ENCODE assay signal across 26 mouse cellular contexts in the genomic region with DNA sequence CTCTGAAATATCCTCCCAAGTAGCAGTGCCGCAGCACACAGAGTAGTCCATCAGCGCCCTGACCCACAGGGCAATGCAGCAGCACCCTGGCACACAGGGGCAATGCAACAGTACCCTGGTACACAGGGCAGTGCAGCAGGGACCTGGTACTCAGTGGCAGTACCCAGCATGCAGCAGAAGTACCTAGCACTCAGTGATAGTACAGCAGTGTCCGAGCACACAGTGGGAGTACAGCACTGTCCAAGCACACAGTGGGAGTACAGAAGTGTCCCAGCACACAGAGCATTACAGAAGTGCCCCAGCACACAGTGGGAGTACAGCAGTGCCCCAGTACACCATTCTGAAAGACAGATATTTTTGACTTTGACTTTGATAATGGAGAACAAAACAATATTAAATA.
DNase-seq lines count a peak whose midpoint lies in the region; ATAC-seq and TF ChIP-seq lines count a peak whose summit lies in the region.
"Had no signal": no experiment of that assay in that cellular context is flagged by ENCODE, and none has a peak within 500 bp of the region (broad histone marks: within the 10 kb centered on the region; RNA-seq: fewer than 3 reads in every experiment).

No protein-coding gene starts in this region.

- H3K36me3 ChIP-seq in hindbrain, embryonic 13.5 days: no peaks in the 10 kb centered on the region
- H3K36me3 ChIP-seq in hindbrain, postnatal 0 days (ENCODE audit: insufficient read depth, low read length): no peaks in the 10 kb centered on the region
- no peaks in the 10 kb centered on the region for H3K36me3 ChIP-seq in kidney, embryonic 15.5 days
- no peaks in the 10 kb centered on the region for H3K36me3 ChIP-seq in megakaryocyte, embryonic 14.5 days (replicated peaks; ENCODE audit: low read length)
- no peaks in the 10 kb centered on the region for H3K36me3 ChIP-seq in neural tube, embryonic 14.5 days (ENCODE audit: control insufficient read depth, insufficient read depth, low read length)
- H3K36me3 ChIP-seq: embryonic facial prominence, embryonic 12.5 days; embryonic facial prominence, embryonic 15.5 days; heart, embryonic 10.5 days; heart, embryonic 13.5 days; hindbrain, embryonic 15.5 days had no signal

- H3K27me3 ChIP-seq in hindbrain, embryonic 13.5 days: no peaks in the 10 kb centered on the region
- no peaks in the 10 kb centered on the region for H3K27me3 ChIP-seq in hindbrain, postnatal 0 days (ENCODE audit: insufficient read depth, low read length)
- H3K27me3 ChIP-seq in kidney, embryonic 15.5 days: no peaks in the 10 kb centered on the region; the same call in 1 of the 2 replicates
- H3K27me3 ChIP-seq in megakaryocyte, embryonic 14.5 days (replicated peaks): no peaks in the 10 kb centered on the region
- H3K27me3 ChIP-seq in neural tube, embryonic 14.5 days (ENCODE audit: control insufficient read depth, insufficient read depth, low read length): no peaks in the 10 kb centered on the region
- H3K27me3 ChIP-seq: embryonic facial prominence, embryonic 12.5 days; embryonic facial prominence, embryonic 15.5 days; forebrain, embryonic 13.5 days; heart, embryonic 13.5 days; hindbrain, embryonic 15.5 days had no signal

- 69% methylated on average over 3 of the region's 3 CpGs for WGBS in hindbrain, embryonic 13.5 days
- 62% methylated on average over 3 of the region's 3 CpGs for WGBS in hindbrain, postnatal 0 days
- WGBS in kidney, embryonic 15.5 days: 61% methylated on average over 3 of the region's 3 CpGs
- 74% methylated on average over 3 of the region's 3 CpGs for WGBS in neural tube, embryonic 14.5 days

- H3K4me1 ChIP-seq in hindbrain, embryonic 13.5 days (replicated peaks): no peaks in the 10 kb centered on the region
- H3K4me1 ChIP-seq in hindbrain, postnatal 0 days (ENCODE audit: insufficient read depth, low read length): no peaks in the 10 kb centered on the region
- H3K4me1 ChIP-seq in kidney, embryonic 15.5 days: peaks cover 9% of the 10 kb centered on the region; the same call in 1 of the 2 replicates
- H3K4me1 ChIP-seq in megakaryocyte, embryonic 14.5 days: no peaks in the 10 kb centered on the region
- no peaks in the 10 kb centered on the region for H3K4me1 ChIP-seq in neural tube, embryonic 14.5 days (ENCODE audit: control insufficient read depth, insufficient read depth, low read length)
- H3K4me1 ChIP-seq: embryonic facial prominence, embryonic 12.5 days; embryonic facial prominence, embryonic 15.5 days; forebrain, embryonic 13.5 days; heart, embryonic 10.5 days; heart, embryonic 13.5 days; hindbrain, embryonic 15.5 days had no signal

- no peak overlapping the region for H3K4me2 ChIP-seq in hindbrain, embryonic 13.5 days
- no peak overlapping the region for H3K4me2 ChIP-seq in hindbrain, postnatal 0 days (ENCODE audit: low read depth, low read length)
- H3K4me2 ChIP-seq in kidney, embryonic 15.5 days: no peak overlapping the region
- H3K4me2 ChIP-seq in neural tube, embryonic 14.5 days (ENCODE audit: low read depth, low read length): no peak overlapping the region
- H3K4me2 ChIP-seq: embryonic facial prominence, embryonic 12.5 days; embryonic facial prominence, embryonic 15.5 days; forebrain, embryonic 13.5 days; heart, embryonic 13.5 days; hindbrain, embryonic 15.5 days had no signal

- ATAC-seq in hindbrain, embryonic 13.5 days (ENCODE audit: low FRiP score): peak; percentile 57; the same call in 1 of the 2 replicates
- no peak for ATAC-seq in hindbrain, postnatal 0 days
- ATAC-seq in kidney, embryonic 15.5 days (replicated peaks; ENCODE audit: low FRiP score): peak; percentile 63
- no peak for ATAC-seq in megakaryocyte, adult 5-6 weeks (ENCODE audit: poor library complexity, severe bottlenecking)
- ATAC-seq in neural tube, embryonic 14.5 days (ENCODE audit: low read depth): peak; percentile 41
- ATAC-seq: CD4-positive, CD25-positive, alpha-beta regulatory T cell, adult 4 months; forebrain, embryonic 13.5 days; forebrain, embryonic 16.5 days had no signal

- no peak for TF ChIP-seq CTCF in hindbrain, postnatal 0 days (IDR thresholded peaks at IDR 0.05; ENCODE audit: low read depth)

- no peaks in the 10 kb centered on the region for H3K9me3 ChIP-seq in hindbrain, embryonic 13.5 days
- no peaks in the 10 kb centered on the region for H3K9me3 ChIP-seq in hindbrain, postnatal 0 days (ENCODE audit: low read length)
- no peaks in the 10 kb centered on the region for H3K9me3 ChIP-seq in kidney, embryonic 15.5 days (replicated peaks)
- H3K9me3 ChIP-seq in megakaryocyte, embryonic 14.5 days: no peaks in the 10 kb centered on the region
- no peaks in the 10 kb centered on the region for H3K9me3 ChIP-seq in neural tube, embryonic 14.5 days (ENCODE audit: control insufficient read depth, low read length)
- H3K9me3 ChIP-seq: embryonic facial prominence, embryonic 12.5 days; embryonic facial prominence, embryonic 15.5 days; forebrain, embryonic 13.5 days; heart, embryonic 10.5 days; heart, embryonic 13.5 days; hindbrain, embryonic 15.5 days had no signal

- no peak overlapping the region for H3K27ac ChIP-seq in hindbrain, embryonic 13.5 days
- no peak overlapping the region for H3K27ac ChIP-seq in hindbrain, postnatal 0 days
- no peak overlapping the region for H3K27ac ChIP-seq in kidney, embryonic 15.5 days
- no peak overlapping the region for H3K27ac ChIP-seq in neural tube, embryonic 14.5 days (ENCODE audit: low read depth, low read length)
- H3K27ac ChIP-seq: embryonic facial prominence, embryonic 12.5 days; embryonic facial prominence, embryonic 15.5 days; forebrain, embryonic 13.5 days; heart, adult 2 months; heart, embryonic 10.5 days; heart, embryonic 13.5 days; hindbrain, embryonic 15.5 days had no signal

- H3K4me3 ChIP-seq in hindbrain, embryonic 13.5 days: no peak overlapping the region
- H3K4me3 ChIP-seq in hindbrain, postnatal 0 days (ENCODE audit: low read length): no peak overlapping the region
- H3K4me3 ChIP-seq in kidney, embryonic 15.5 days (replicated peaks): no peak overlapping the region
- H3K4me3 ChIP-seq in megakaryocyte, embryonic 14.5 days (replicated peaks): peak overlapping the region; percentile 63
- H3K4me3 ChIP-seq in neural tube, embryonic 14.5 days (ENCODE audit: low read depth, low read length): no peak overlapping the region
- H3K4me3 ChIP-seq: embryonic facial prominence, embryonic 12.5 days; embryonic facial prominence, embryonic 15.5 days; forebrain, embryonic 13.5 days; heart, adult 2 months; heart, embryonic 10.5 days; heart, embryonic 13.5 days; hindbrain, embryonic 15.5 days had no signal

- H3K9ac ChIP-seq in hindbrain, embryonic 13.5 days: no peak overlapping the region
- H3K9ac ChIP-seq in hindbrain, postnatal 0 days (replicated peaks; ENCODE audit: low read length): no peak overlapping the region
- no peak overlapping the region for H3K9ac ChIP-seq in kidney, embryonic 15.5 days
- no peak overlapping the region for H3K9ac ChIP-seq in neural tube, embryonic 14.5 days (replicated peaks; ENCODE audit: low read depth, low read length)
- H3K9ac ChIP-seq: embryonic facial prominence, embryonic 12.5 days; embryonic facial prominence, embryonic 15.5 days; forebrain, embryonic 13.5 days; heart, embryonic 13.5 days; hindbrain, embryonic 15.5 days had no signal

- no peak for DNase-seq in hindbrain, postnatal 0 days (ENCODE audit: low spot score)
- DNase-seq in kidney, postnatal 14 days: no peak
- no peak for DNase-seq in neural tube, embryonic 10.5 days (ENCODE audit: extremely low spot score, low spot score)
- DNase-seq: adrenal gland, postnatal 14 days; cerebellum, adult 11 months; cerebellum, adult 2 months; cerebellum, adult 9-11 months; cerebellum, postnatal 25 days; gastrocnemius, postnatal 10 days; gastrocnemius, postnatal 36 days; heart, adult 2 months; heart, postnatal 14 days; heart, postnatal 4 days had no signal

Comparison
In these comparisons a context has a peak if more than half of its experiments do, and no peak if none do; other contexts are left out.
1. ATAC-seq: peak in hindbrain, embryonic 13.5 days (single experiment), kidney, embryonic 15.5 days (single experiment) and neural tube, embryonic 14.5 days (single experiment); none in hindbrain, postnatal 0 days (single experiment) and megakaryocyte, adult 5-6 weeks (single experiment).